Mouse (Mus musculus): ENCODE results near the gene Cdc42bpg.

Gene Cdc42bpg

GRCm38 (mm10) chr19:6306137-6306551 lies at the start of gene Cdc42bpg:
Gene Cdc42bpg (plus strand): TSS chr19:6306456.
- DNase-seq (ENCODE audit: low spot score in 2 of 2) = peak; percentile 90 to 91

DNA sequence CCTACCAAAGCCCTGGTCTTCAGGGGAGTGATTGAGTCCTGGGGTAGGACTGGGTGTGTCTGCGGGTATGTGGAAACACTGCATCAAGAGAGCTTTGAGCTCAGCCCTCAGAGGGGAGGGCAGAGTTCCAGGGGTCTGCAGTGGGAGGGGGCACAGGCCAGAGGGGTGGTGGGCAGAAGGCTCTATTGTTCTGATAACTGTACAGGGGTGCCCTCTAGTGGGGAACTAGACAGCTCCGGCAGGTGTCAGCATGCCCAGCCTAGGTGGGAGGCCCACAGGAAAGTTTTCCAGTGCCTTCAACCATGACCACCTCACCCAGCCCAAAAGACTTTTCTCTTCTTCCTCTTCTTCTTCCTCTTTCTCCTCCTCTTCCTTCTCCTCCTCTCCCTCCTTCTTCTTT lies 45.8 kb upstream of the Cdc42bpg start:
- peak in 1 of 2 experiments; percentile 50 for DNase-seq (ENCODE audit: low spot score in 2 of 2)

- DNase-seq (ENCODE audit: low spot score in 2 of 2) = no peak
Measured at GRCm38 (mm10) chr19:6260946-6261345, 45.3 kb upstream of the Cdc42bpg start.

DNA sequence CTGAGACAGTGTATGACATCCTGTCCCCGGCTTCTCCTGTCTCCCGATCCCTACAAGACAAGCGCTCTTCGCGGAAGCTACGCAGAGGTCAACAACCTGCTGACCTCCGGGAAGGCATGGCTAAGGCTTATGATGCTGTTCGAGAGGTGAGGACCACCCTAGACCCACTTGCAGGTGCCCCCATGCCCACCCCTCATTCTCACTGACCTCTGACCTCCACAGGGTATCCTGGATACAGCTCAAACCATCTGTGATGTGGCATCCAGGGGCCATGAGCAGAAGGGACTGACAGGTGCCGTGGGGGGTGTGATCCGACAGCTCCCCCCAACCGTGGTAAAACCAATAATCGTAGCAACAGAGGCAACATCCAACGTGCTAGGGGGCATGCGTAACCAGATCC lies 44.9 kb upstream of the Cdc42bpg start:
- no peak for DNase-seq (ENCODE audit: low spot score in 2 of 2)

DNA sequence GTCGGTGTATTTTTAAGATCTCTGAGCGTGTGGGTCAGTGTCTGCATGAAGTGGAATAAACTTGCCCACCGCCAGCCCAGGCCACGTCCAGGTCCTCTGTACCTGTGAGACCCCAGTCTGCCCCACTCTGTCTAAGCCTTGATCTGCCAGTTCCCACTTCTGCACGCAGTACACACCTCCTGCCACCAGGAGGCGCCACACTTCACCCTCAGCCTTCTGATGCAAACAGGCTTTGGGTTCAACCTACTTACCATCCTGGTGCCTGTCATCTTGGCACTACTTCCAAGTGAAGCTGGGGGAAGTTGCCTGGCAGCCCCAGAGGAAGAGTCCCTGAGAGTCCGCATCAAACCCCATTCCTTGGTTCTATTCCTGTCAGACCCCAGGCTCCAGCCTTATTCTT lies 44.0 kb upstream of the Cdc42bpg start:
- DNase-seq (ENCODE audit: low spot score in 2 of 2) = peak; percentile 63 to 71

- DNase-seq (ENCODE audit: low spot score in 2 of 2) = no peak
Measured at GRCm38 (mm10) chr19:6262839-6263433, 43.3 kb upstream of the Cdc42bpg start.

- DNase-seq (ENCODE audit: low spot score in 2 of 2) = no peak
Measured at GRCm38 (mm10) chr19:6264200-6264599, 42.1 kb upstream of the Cdc42bpg start.

- no peak for DNase-seq (ENCODE audit: low spot score in 2 of 2)
Measured at GRCm38 (mm10) chr19:6264945-6265344, 41.3 kb upstream of the Cdc42bpg start.

- DNase-seq (ENCODE audit: low spot score in 2 of 2) = no peak
Measured at GRCm38 (mm10) chr19:6265727-6266182, 40.5 kb upstream of the Cdc42bpg start.

GRCm38 (mm10) chr19:6267306-6268169 lies 38.7 kb upstream of the Cdc42bpg start:
- DNase-seq (ENCODE audit: low spot score in 2 of 2) = no peak

DNA sequence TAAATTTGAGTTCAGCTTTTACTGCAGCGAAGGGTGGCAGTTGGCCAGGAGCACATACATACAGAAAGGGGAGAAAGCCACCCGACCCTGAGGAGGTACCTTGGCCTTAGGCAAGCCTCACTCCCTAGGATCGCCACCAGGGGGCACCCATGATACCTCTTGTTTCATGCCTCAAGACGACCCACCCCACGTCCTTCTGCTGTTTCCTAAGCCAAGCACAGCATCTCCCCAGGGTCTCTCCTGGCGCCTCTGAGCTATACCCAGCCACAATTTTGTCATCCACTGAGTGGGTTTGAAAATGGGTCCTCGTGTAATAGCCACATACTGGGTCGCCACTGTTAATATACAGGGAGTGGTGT lies 38.1 kb upstream of the Cdc42bpg start:
- peak; percentile 78 to 86 for DNase-seq (ENCODE audit: low spot score in 2 of 2)

GRCm38 (mm10) chr19:6268670-6269132 lies 37.6 kb upstream of the Cdc42bpg start:
- no peak for DNase-seq (ENCODE audit: low spot score in 2 of 2)

GRCm38 (mm10) chr19:6269798-6270475 lies 36.3 kb upstream of the Cdc42bpg start:
- DNase-seq (ENCODE audit: low spot score in 2 of 2) = no peak

DNA sequence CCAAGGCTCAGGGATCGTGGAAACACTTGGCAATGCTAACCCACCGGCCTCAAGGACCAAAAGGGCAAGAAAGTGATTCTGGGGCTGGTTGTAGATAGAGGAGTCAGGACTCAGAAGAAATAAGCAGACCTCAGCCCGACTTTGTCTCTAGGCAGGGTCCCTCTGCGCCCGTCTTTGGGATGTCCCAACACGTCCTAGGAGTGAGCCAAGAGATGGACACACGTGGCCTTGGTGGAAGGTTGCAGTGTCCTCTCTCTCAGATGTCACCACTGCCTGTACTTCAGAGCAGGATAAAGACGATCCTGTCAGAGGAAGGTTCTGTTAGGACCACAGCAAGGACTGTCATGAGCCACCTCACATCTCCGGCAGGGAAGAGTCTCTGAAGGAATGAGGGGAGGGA lies 35.6 kb upstream of the Cdc42bpg start:
- no peak for DNase-seq (ENCODE audit: low spot score in 2 of 2)

GRCm38 (mm10) chr19:6271206-6271605 lies 35.0 kb upstream of the Cdc42bpg start:
- DNase-seq (ENCODE audit: low spot score in 2 of 2) = no peak

- no peak for DNase-seq (ENCODE audit: low spot score in 2 of 2)
Measured at GRCm38 (mm10) chr19:6272053-6272452, 34.2 kb upstream of the Cdc42bpg start.

DNA sequence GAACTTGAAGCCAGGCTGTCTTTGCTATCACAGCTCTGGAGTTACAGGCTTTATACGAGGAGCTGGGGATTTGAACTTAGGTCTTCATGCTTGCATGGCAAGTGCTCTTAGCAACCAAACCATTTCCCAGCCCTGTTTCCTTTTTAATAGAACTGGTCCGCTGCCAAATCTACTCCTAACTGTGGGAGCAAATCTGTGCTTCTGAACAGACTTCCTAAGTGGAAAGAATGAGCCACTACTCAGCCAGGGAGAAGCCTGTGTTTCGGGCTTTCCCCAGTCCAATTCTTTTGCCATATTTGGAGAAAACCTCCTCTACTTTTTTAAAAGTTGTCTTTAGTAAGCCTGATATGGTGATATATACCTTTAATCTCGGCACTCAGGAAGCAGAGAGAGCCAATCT lies 33.5 kb upstream of the Cdc42bpg start:
- DNase-seq (ENCODE audit: low spot score in 2 of 2) = no peak

GRCm38 (mm10) chr19:6273592-6273991 lies 32.7 kb upstream of the Cdc42bpg start:
- DNase-seq (ENCODE audit: low spot score in 2 of 2) = no peak

GRCm38 (mm10) chr19:6273998-6274608 lies 32.2 kb upstream of the Cdc42bpg start:
- DNase-seq (ENCODE audit: low spot score in 2 of 2) = no peak

DNA sequence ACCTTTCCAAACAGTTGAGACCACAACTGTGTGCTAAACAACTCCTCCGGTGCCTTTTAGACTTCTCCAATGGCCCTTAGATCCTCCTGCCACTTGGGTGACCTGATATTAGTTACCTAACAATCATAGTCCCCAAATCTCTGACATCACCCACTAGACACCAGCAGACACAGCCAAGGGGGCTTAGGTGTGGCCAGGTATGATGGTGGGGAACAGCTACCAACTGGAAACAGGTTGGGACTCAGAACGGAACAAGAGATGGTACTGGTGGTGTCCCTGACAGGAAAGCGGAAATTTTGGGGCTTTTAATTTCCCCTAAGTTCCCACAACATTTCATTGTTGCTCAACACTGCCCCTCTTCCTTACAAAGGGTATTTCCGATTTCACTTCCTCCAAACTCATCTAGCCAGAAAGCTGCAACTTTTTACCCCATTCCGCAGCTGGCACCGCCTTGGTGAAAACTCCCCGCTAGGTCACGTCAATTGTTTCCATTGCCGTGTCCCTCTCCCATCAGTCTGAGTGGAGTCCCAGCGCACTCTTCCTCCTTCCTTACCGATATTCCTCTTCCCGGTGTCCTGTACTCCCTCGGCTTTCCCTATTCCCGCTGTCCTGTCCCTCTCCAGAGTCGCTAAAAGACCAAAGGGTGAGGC lies 30.4 kb upstream of the Cdc42bpg start:
- DNase-seq (ENCODE audit: low spot score in 2 of 2) = peak; percentile 80 to 85

Measured in spleen, postnatal 36 days (tissue).